Mouse (Mus musculus) intestine, embryonic 14.5 days (tissue): ENCODE measurements around the gene Zdhhc21. TPM values are rescaled to one million over a fixed set of nuclear protein-coding genes. Genes with fewer than 3 reads are reported as not detected.
A peak's percentile ranks its signal among the peaks of the same experiment; 100 is the strongest.

Experiments
- ATAC-seq: fragments of 200-750 bp; cut with Nextera tagmentation; replicated peaks from 2 replicates; pipeline ENCODE4 v1.8.0; 2017; ENCODE audit warnings: low read depth, moderate number of reproducible peaks, moderate TSS enrichment, moderate library complexity; ENCODE audit not compliant: low FRiP score, low TSS enrichment
- DNase-seq: peaks from one replicate; pipeline ENCODE4 v3.0.0-alpha.2; 2018; ENCODE audit warnings: low spot score
- H3K27ac ChIP-seq: fragments of 300-500 bp; sonication (generic); 2 replicates; pipeline ENCODE4 v1.5.1; 2014; ENCODE audit warnings: low read depth, mild to moderate bottlenecking, control low read depth
- H3K27me3 ChIP-seq: fragments of 300-500 bp; sonication (generic); replicated peaks from 2 replicates; pipeline ENCODE4 v1.6.1; 2014; ENCODE audit warnings: low read length, control low read depth; ENCODE audit not compliant: control insufficient read depth, insufficient read depth
- H3K36me3 ChIP-seq: fragments of 300-500 bp; sonication (generic); 2 replicates; pipeline ENCODE4 v1.6.1; 2014; ENCODE audit warnings: low read length, control low read depth; ENCODE audit not compliant: control insufficient read depth, insufficient read depth
- H3K4me1 ChIP-seq: fragments of 300-500 bp; sonication (generic); replicated peaks from 2 replicates; pipeline ENCODE4 v1.6.1; 2014; ENCODE audit warnings: low read length, control low read depth, mixed read lengths; ENCODE audit not compliant: control insufficient read depth, insufficient read depth
- H3K4me2 ChIP-seq: fragments of 300-500 bp; sonication (generic); 2 replicates; pipeline ENCODE4 v1.6.1; 2014; ENCODE audit warnings: low read length
- H3K4me3 ChIP-seq: fragments of 300-500 bp; sonication (generic); 2 replicates; pipeline ENCODE4 v1.5.1; 2014; ENCODE audit warnings: low read depth, low read length, control low read depth, mixed read lengths
- H3K9ac ChIP-seq: fragments of 300-500 bp; sonication (generic); 2 replicates; pipeline ENCODE4 v1.6.1; 2014; ENCODE audit warnings: mild to moderate bottlenecking, low read length
- H3K9me3 ChIP-seq: fragments of 300-500 bp; sonication (generic); 2 replicates; pipeline ENCODE4 v1.6.1; 2016; ENCODE audit warnings: low read length, control low read depth; ENCODE audit not compliant: control insufficient read depth
- WGBS: fragments of 180-500 bp; shearing (Covaris S2); extraction: QIAGEN DNeasy Blood & Tissue Kit; methylation state at CpG from one replicate; pipeline ENCODE4 v1.1.7; 2014; 5-methylcytosine and 5-hydroxymethylcytosine counted together
- polyA plus RNA-seq: library from polyadenylated mRNA; unstranded; fragments of >200 nt; fragmentation: Nextera tagmentation; extraction: Ambion mirVana; gene quantifications from 2 replicates; pipeline ENCODE4 v1.2.1, GENCODE M21; 2014

Zdhhc21 gene
- polyA plus RNA-seq, 1 experiment from 2014 or later = 15.4 TPM

DNA sequence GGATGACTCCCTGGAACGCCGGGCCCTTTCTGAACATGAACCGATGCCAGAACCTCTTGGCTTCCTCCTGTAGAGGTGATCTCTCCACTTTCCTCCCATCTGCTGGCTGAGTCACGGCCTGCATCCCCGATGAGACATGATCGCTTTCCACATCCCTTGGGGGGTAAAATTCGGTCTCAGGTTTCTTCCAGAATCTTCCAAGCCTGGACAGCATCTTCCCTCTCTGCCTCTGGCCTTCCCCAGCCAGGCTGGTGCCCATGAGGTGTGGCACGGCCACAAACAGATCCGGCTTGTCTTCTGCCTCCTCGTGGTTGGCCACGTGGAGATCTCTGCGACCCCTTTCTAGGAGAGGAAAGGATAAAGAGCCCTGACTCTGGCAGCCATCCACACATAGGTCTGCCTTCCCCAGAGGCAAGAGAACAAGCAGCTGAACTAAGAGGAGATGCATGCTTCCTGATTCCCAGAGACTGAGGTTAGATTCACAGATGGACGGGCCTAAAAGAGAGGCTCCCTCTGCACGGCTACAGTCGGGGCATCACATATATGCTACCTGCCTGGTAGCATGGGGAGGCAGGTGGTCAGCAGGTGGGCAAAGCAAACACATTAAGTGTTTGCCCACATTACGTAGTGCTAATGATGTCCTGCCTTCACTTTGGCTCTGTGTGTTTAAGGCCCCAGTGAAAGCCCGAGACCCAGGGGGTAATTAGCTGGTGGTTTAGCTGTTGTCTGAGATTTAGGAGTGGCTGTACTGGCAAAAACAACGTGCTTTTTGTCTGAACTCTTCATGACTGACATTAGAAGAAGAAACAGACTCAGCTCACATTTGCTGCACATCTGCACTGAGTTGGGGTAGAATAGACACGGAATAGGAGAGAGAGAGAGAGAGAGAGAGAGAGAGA is 25.1 kb upstream of the Zdhhc21 start, which contains the start of gene Cer1:
TSS of gene Cer1 (minus strand) at position 513 of the 899 bp plus-strand sequence.
- no peak for ATAC-seq
- H3K36me3 ChIP-seq = no peaks in the 10 kb centered on the region
- no peaks in the 10 kb centered on the region; the same call in 1 of the 2 replicates for H3K4me1 ChIP-seq
- no peak within 1 kb of the TSS for H3K9ac ChIP-seq
- 62% methylated on average over 18 of the region's 19 CpGs for WGBS
- no peak within 1 kb of the TSS for H3K4me3 ChIP-seq
- H3K27ac ChIP-seq = no peak within 1 kb of the TSS
- DNase-seq = no peak
- H3K9me3 ChIP-seq = no peaks in the 10 kb centered on the region
- H3K27me3 ChIP-seq = no peaks in the 10 kb centered on the region
- H3K4me2 ChIP-seq = no peak within 1 kb of the TSS

DNA sequence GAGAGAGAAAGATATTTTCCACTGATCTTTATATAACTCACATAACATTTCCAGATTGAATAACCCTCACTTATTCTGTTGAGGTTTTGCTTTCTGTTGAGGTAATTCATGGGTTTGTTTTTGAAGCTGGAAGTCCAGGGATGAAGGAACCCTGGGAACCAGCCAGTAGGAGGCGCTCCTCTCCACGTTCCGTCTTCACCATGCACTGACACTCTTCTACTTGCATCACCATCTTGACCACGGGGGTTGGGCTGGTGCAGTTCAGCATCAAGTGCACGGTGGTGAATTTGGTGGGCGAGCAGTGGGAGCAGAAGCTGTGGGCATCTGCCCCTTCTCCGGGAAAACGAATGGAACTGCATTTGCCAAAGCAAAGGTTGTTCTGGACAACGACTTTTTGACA is 22.7 kb upstream of the Zdhhc21 start:
- DNase-seq (no peak), ATAC-seq (no peak)
- WGBS = 78% methylated on average over 9 of the region's 9 CpGs

GRCm38 (mm10) chr4:82881366-82881765 is 21.6 kb upstream of the Zdhhc21 start:
- H3K9me3 ChIP-seq = no peaks in the 10 kb centered on the region
- 70% methylated on average over 3 of the region's 3 CpGs for WGBS
- H3K9ac ChIP-seq = no peak overlapping the region
- H3K4me1 ChIP-seq = no peaks in the 10 kb centered on the region; the same call in 1 of the 2 replicates
- no peak overlapping the region for H3K27ac ChIP-seq
- no peak overlapping the region for H3K4me3 ChIP-seq
- no peak overlapping the region for H3K4me2 ChIP-seq
- ATAC-seq (no peak), DNase-seq (no peak)
- no peaks in the 10 kb centered on the region for H3K27me3 ChIP-seq
- H3K36me3 ChIP-seq = no peaks in the 10 kb centered on the region

More for the DNA sequence above, 22.7 kb upstream of the Zdhhc21 start:
- H3K27ac ChIP-seq = no peak overlapping the region
- H3K4me3 ChIP-seq = no peak overlapping the region
- no peaks in the 10 kb centered on the region for H3K9me3 ChIP-seq
- H3K4me1 ChIP-seq = no peaks in the 10 kb centered on the region; the same call in 1 of the 2 replicates
- no peak overlapping the region for H3K4me2 ChIP-seq
- H3K9ac ChIP-seq = no peak overlapping the region
- H3K27me3 ChIP-seq = no peaks in the 10 kb centered on the region
- no peaks in the 10 kb centered on the region for H3K36me3 ChIP-seq

- Histone ChIP-seq H3K27ac (no peak overlapping the region), H3K4me2 (no peak overlapping the region), H3K9me3 (no peaks in the 10 kb centered on the region), H3K4me3 (no peak overlapping the region), H3K27me3 (no peaks in the 10 kb centered on the region), H3K9ac (no peak overlapping the region), H3K36me3 (no peaks in the 10 kb centered on the region), H3K4me1 (no peaks in the 10 kb centered on the region)
- DNase-seq (no peak), ATAC-seq (0 out of 2 replicates have a peak, but pooled peaks have one; percentile 40)
- WGBS = 69% methylated on average over 2 of the region's 2 CpGs
Observed at GRCm38 (mm10) chr4:82880243-82880642, 20.5 kb upstream of the Zdhhc21 start.

GRCm38 (mm10) chr4:82879152-82879551 is 19.4 kb upstream of the Zdhhc21 start:
- no peak for DNase-seq
- 82% methylated on average over 6 of the region's 6 CpGs for WGBS
- Histone ChIP-seq H3K4me1 (no peaks in the 10 kb centered on the region), H3K27me3 (no peaks in the 10 kb centered on the region), H3K9ac (no peak overlapping the region), H3K4me3 (no peak overlapping the region), H3K36me3 (no peaks in the 10 kb centered on the region), H3K27ac (no peak overlapping the region), H3K4me2 (no peak overlapping the region), H3K9me3 (no peaks in the 10 kb centered on the region)
- no peak for ATAC-seq

DNA sequence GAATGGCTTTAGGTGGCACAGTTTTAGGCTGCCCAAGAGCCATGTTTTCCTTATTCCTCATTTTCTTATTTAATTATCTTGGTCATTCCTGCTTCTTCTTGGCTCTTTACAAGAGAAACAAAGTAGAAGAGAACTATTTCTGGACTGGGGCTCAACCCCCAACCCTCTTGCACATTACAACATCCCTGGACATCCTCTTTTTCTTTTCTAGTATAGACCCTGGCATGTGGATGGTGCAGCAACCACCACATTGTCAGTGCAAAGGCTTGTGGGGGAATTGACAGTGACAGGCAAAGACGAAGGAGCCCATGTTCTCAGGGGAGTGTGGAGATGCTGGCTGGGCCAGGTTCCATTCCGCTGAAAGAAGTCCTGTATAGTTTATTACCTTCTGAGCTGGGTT is 16.9 kb upstream of the Zdhhc21 start:
- ATAC-seq (no peak), DNase-seq (no peak)
- Histone ChIP-seq H3K4me1 (peaks cover 7% of the 10 kb centered on the region), H3K9ac (no peak overlapping the region), H3K4me2 (no peak overlapping the region), H3K27me3 (no peaks in the 10 kb centered on the region), H3K36me3 (no peaks in the 10 kb centered on the region), H3K4me3 (no peak overlapping the region), H3K9me3 (no peaks in the 10 kb centered on the region), H3K27ac (no peak overlapping the region)
- 85% methylated on average over 2 of the region's 2 CpGs for WGBS

- Histone ChIP-seq H3K36me3 (no peaks in the 10 kb centered on the region), H3K4me1 (peaks cover 7% of the 10 kb centered on the region), H3K4me3 (no peak overlapping the region), H3K27me3 (no peaks in the 10 kb centered on the region), H3K27ac (no peak overlapping the region), H3K9me3 (no peaks in the 10 kb centered on the region), H3K9ac (no peak overlapping the region), H3K4me2 (no peak overlapping the region)
- 58% methylated on average over 4 of the region's 4 CpGs for WGBS
- ATAC-seq (no peak), DNase-seq (no peak)
Observed at GRCm38 (mm10) chr4:82875532-82875931, 15.8 kb upstream of the Zdhhc21 start.

DNA sequence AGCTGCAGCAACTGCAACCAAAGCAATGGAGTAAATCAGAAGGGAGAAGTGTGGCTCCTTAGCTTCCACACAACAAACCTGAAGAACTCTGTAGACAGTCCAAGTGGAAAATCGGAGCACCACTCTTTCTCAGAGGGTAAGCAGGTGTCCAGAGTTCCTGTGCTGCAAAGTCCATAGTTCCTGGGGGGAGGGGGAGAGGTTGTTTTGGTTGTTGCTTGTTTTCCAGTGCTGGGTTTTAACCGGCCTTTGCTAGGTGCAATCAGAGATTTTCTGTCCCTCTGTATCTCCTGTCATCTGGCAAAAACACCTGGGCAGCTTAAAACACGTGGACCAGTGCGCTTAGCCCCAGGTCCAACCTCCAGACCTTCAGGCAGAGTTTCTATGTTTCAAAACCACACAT is 15.0 kb upstream of the Zdhhc21 start:
- DNase-seq (no peak), ATAC-seq (no peak)
- no peak overlapping the region for H3K27ac ChIP-seq
- H3K27me3 ChIP-seq = no peaks in the 10 kb centered on the region
- H3K4me2 ChIP-seq = no peak overlapping the region
- H3K9ac ChIP-seq = no peak overlapping the region
- H3K9me3 ChIP-seq = no peaks in the 10 kb centered on the region
- no peak overlapping the region for H3K4me3 ChIP-seq
- H3K4me1 ChIP-seq = peaks cover 7% of the 10 kb centered on the region
- WGBS = 66% methylated on average over 4 of the region's 4 CpGs
- H3K36me3 ChIP-seq = no peaks in the 10 kb centered on the region

- WGBS = 52% methylated on average over 4 of the region's 4 CpGs
- ATAC-seq (no peak), DNase-seq (no peak)
- H3K4me1 ChIP-seq = peaks cover 7% of the 10 kb centered on the region
- no peak overlapping the region for H3K4me2 ChIP-seq
- no peak overlapping the region for H3K4me3 ChIP-seq
- H3K36me3 ChIP-seq = no peaks in the 10 kb centered on the region
- no peaks in the 10 kb centered on the region for H3K9me3 ChIP-seq
- H3K27me3 ChIP-seq = no peaks in the 10 kb centered on the region
- H3K27ac ChIP-seq = no peak overlapping the region
- no peak overlapping the region for H3K9ac ChIP-seq
Observed at GRCm38 (mm10) chr4:82872548-82872947, 12.8 kb upstream of the Zdhhc21 start.
